Mouse (Mus musculus) heart, postnatal 0 days (tissue): ENCODE data around the gene Gm39566. TPM values are rescaled to one million over a fixed set of nuclear protein-coding genes. Genes with fewer than 3 reads are reported as not detected.

Source experiments
- ATAC-seq: fragments of 200-750 bp; cut with Nextera tagmentation; 2 replicates; pipeline ENCODE4 v1.8.0; 2017; ENCODE audit warnings: low read depth, moderate number of reproducible peaks, moderate library complexity; ENCODE audit not compliant: insufficient read depth
- DNase-seq: peaks from one replicate; pipeline ENCODE4 v3.0.0-alpha.2; 2016; ENCODE audit warnings: low spot score
- H3K27ac ChIP-seq: fragments of 300-500 bp; sonication (generic); 2 replicates; pipeline ENCODE4 v1.5.1; 2014; ENCODE audit warnings: low read depth, mild to moderate bottlenecking
- H3K27me3 ChIP-seq: fragments of 300-500 bp; sonication (generic); 2 replicates; pipeline ENCODE4 v1.6.1; 2014; ENCODE audit warnings: low read length, mixed read lengths; ENCODE audit not compliant: control insufficient read depth, insufficient read depth
- H3K36me3 ChIP-seq: fragments of 300-500 bp; sonication (generic); replicated peaks from 2 replicates; pipeline ENCODE4 v1.6.1; 2014; ENCODE audit warnings: low read length, mixed read lengths; ENCODE audit not compliant: control insufficient read depth, insufficient read depth
- H3K4me1 ChIP-seq: fragments of 300-500 bp; sonication (generic); 2 replicates; pipeline ENCODE4 v1.6.1; 2014; ENCODE audit warnings: antibody characterized with exemption; ENCODE audit not compliant: control insufficient read depth, insufficient read depth
- H3K4me2 ChIP-seq: fragments of 300-500 bp; sonication (generic); 2 replicates; pipeline ENCODE4 v1.6.1; 2014; ENCODE audit warnings: low read depth, mild to moderate bottlenecking, low read length, moderate library complexity
- H3K4me3 ChIP-seq: fragments of 300-500 bp; sonication (generic); 2 replicates; pipeline ENCODE4 v1.5.1; 2014; ENCODE audit warnings: low read depth, low read length
- H3K9ac ChIP-seq: fragments of 300-500 bp; sonication (generic); replicated peaks from 2 replicates; pipeline ENCODE4 v1.6.1; 2014; ENCODE audit warnings: low read depth, low read length, mixed read lengths
- H3K9me3 ChIP-seq: fragments of 300-500 bp; sonication (generic); replicated peaks from 2 replicates; pipeline ENCODE4 v1.6.1; 2016; ENCODE audit warnings: low read length; ENCODE audit not compliant: control insufficient read depth
- CTCF ChIP-seq: IDR thresholded peaks from 2 replicates; pipeline ENCODE4 v1.5.1; 2016; ENCODE audit warnings: antibody characterized with exemption, control low read depth, low read depth
- EP300 ChIP-seq: IDR thresholded peaks from 2 replicates; pipeline ENCODE4 v1.6.1; 2016; ENCODE audit warnings: antibody characterized with exemption, low read depth
- WGBS: fragments of 180-500 bp; shearing (Covaris S2); extraction: QIAGEN DNeasy Blood & Tissue Kit; methylation state at CpG from one replicate; pipeline ENCODE4 v1.1.7; 2014; 5-methylcytosine and 5-hydroxymethylcytosine counted together
- polyA plus RNA-seq: library from polyadenylated mRNA; unstranded; fragments of >200 nt; fragmentation: Nextera tagmentation; extraction: Ambion mirVana; gene quantifications from 2 replicates; pipeline ENCODE4 v1.2.1, GENCODE M21; 2015
- total RNA-seq: library from RNA; depleted of rRNA; stranded (reverse); fragments of >200 nt; gene quantifications from 2 replicates; pipeline ENCODE4 v1.2.3, GENCODE M21; 2014; ENCODE audit warnings: low replicate concordance

Gene Gm39566
- total and polyA plus RNA-seq, 2 experiments from 2014 or later, result not detected

DNA sequence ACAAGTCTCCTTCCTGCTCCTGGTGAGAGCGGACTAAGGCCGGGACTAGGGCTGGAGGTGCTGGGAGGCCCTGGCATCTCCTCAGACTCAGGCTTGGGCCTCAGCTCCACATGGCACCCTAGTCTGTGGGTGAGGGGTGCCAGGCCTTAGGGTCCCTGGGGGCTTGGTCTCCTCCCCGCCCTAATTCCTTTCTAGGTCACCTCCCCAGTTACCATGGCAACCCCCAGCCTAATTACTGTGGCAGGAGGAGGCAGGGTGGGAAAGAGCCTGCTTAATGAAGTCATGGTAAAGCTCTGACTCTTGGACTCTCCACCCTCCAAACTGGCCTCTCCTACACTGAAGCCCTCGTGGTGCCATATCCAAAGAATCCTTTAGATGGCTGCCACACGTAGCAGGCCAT lies 13.7 kb upstream of the Gm39566 start:
- Histone ChIP-seq H3K4me1 (no peaks in the 10 kb centered on the region), H3K27me3 (peaks cover 9% of the 10 kb centered on the region), H3K4me2 (no peak overlapping the region), H3K9ac (no peak overlapping the region), H3K27ac (no peak overlapping the region), H3K36me3 (0 out of 2 replicates have a peak, but pooled peaks cover 15% of the 10 kb centered on the region), H3K4me3 (no peak overlapping the region), H3K9me3 (no peaks in the 10 kb centered on the region)
- TF ChIP-seq CTCF (no peak), EP300 (no peak)
- WGBS, result 80% methylated on average over 5 of the region's 5 CpGs
- ATAC-seq, result no peak
- DNase-seq, result no peak

- DNase-seq (no peak), ATAC-seq (no peak)
- H3K36me3 ChIP-seq, result 0 out of 2 replicates have a peak, but pooled peaks cover 15% of the 10 kb centered on the region
- no peak overlapping the region for H3K9ac ChIP-seq
- H3K4me2 ChIP-seq, result no peak overlapping the region
- 73% methylated on average over 2 of the region's 2 CpGs for WGBS
- H3K27me3 ChIP-seq, result no peaks in the 10 kb centered on the region
- H3K9me3 ChIP-seq, result no peaks in the 10 kb centered on the region
- no peak overlapping the region for H3K27ac ChIP-seq
- H3K4me1 ChIP-seq, result no peaks in the 10 kb centered on the region
- TF ChIP-seq CTCF (no peak), EP300 (no peak)
- no peak overlapping the region for H3K4me3 ChIP-seq
These were observed 8.4 kb upstream of the Gm39566 start for GRCm38 (mm10) chr11:69823456-69823855.

DNA sequence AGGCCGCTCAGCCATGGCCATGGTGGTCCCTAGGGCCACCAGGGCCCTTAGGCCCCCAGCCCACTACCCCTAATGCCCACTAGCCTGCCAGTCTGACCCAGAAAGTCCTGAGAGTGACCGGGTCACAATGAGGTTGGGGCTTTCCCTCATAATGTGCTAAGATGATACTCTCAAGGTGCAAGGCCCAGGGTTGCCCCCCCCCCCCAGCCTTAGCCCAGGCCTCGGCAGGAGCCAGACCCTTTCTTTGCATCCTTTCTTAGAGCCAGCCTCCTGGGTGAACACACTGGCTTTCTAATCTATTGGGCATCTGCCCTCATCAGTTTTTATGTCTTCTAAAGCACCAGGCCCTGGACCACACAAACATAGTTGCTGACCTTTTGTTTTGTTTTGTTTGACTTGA lies 7.0 kb upstream of the Gm39566 start, which contains the start of gene Spem1:
Spem1 (minus strand) TSS at position 101 of the 400 bp plus-strand sequence.
- H3K9ac ChIP-seq, result no peak within 1 kb of the TSS
- WGBS, result 76% methylated on average over 3 of the region's 3 CpGs
- no peak for TF ChIP-seq CTCF
- no peak for TF ChIP-seq EP300
- 0 out of 2 replicates have a peak, but pooled peaks cover 11% of the 10 kb centered on the region for H3K36me3 ChIP-seq
- no peak for ATAC-seq
- no peaks in the 10 kb centered on the region for H3K4me1 ChIP-seq
- no peaks in the 10 kb centered on the region for H3K9me3 ChIP-seq
- no peak within 1 kb of the TSS for H3K4me3 ChIP-seq
- no peak for DNase-seq
- no peak within 1 kb of the TSS for H3K27ac ChIP-seq
- H3K4me2 ChIP-seq, result no peak within 1 kb of the TSS
- H3K27me3 ChIP-seq, result no peaks in the 10 kb centered on the region

GRCm38 (mm10) chr11:69818871-69819270 lies 3.8 kb upstream of the Gm39566 start:
- Histone ChIP-seq H3K27ac (no peak overlapping the region), H3K4me2 (no peak overlapping the region), H3K4me3 (no peak overlapping the region), H3K9ac (no peak overlapping the region), H3K36me3 (no peaks in the 10 kb centered on the region), H3K27me3 (no peaks in the 10 kb centered on the region), H3K9me3 (no peaks in the 10 kb centered on the region), H3K4me1 (no peaks in the 10 kb centered on the region)
- WGBS, result 87% methylated on average over 8 of the region's 8 CpGs
- no peak for ATAC-seq
- TF ChIP-seq EP300, result no peak
- no peak for TF ChIP-seq CTCF
- no peak for DNase-seq

- Histone ChIP-seq H3K27ac (no peak within 1 kb of the TSS), H3K4me1 (no peaks in the 10 kb centered on the region), H3K9ac (no peak within 1 kb of the TSS), H3K9me3 (no peaks in the 10 kb centered on the region), H3K27me3 (no peaks in the 10 kb centered on the region), H3K4me3 (no peak within 1 kb of the TSS), H3K4me2 (no peak within 1 kb of the TSS), H3K36me3 (no peaks in the 10 kb centered on the region)
- TF ChIP-seq EP300, result no peak
- no peak for TF ChIP-seq CTCF
- WGBS, result 60% methylated on average over 2 of the region's 2 CpGs
- ATAC-seq (no peak), DNase-seq (no peak)
These were observed 3.3 kb upstream of the Gm39566 start, which contains the start of gene Spem2 for GRCm38 (mm10) chr11:69818365-69818764. Spem2 (minus strand) TSS chr11:69818465.

- no peak overlapping the region for H3K4me3 ChIP-seq
- H3K9ac ChIP-seq, result no peak overlapping the region
- ATAC-seq (no peak), DNase-seq (no peak)
- H3K27me3 ChIP-seq, result no peaks in the 10 kb centered on the region
- 85% methylated on average over 12 of the region's 12 CpGs for WGBS
- H3K4me2 ChIP-seq, result no peak overlapping the region
- no peak overlapping the region for H3K27ac ChIP-seq
- no peaks in the 10 kb centered on the region for H3K36me3 ChIP-seq
- H3K9me3 ChIP-seq, result no peaks in the 10 kb centered on the region
- TF ChIP-seq EP300 (no peak), CTCF (no peak)
- no peaks in the 10 kb centered on the region for H3K4me1 ChIP-seq
These were observed 1.4 kb upstream of the Gm39566 start for GRCm38 (mm10) chr11:69816520-69816919.
